Mouse (Mus musculus): ENCODE results near the gene Kcng3. TPM values are rescaled to one million over a fixed set of nuclear protein-coding genes. Genes with fewer than 3 reads are reported as not detected.

Kcng3 gene
- 1 to 10 TPM; 8.1 to 8.2 TPM for total RNA-seq (2021)
- long read RNA-seq, experiment 1, partial matches to known transcripts, result 0 of 2 reads
- long read RNA-seq, experiment 1, other reads (novel, unspliced or antisense), result 1 of 2 reads
- long read RNA-seq, experiment 2, result 0 reads

DNA sequence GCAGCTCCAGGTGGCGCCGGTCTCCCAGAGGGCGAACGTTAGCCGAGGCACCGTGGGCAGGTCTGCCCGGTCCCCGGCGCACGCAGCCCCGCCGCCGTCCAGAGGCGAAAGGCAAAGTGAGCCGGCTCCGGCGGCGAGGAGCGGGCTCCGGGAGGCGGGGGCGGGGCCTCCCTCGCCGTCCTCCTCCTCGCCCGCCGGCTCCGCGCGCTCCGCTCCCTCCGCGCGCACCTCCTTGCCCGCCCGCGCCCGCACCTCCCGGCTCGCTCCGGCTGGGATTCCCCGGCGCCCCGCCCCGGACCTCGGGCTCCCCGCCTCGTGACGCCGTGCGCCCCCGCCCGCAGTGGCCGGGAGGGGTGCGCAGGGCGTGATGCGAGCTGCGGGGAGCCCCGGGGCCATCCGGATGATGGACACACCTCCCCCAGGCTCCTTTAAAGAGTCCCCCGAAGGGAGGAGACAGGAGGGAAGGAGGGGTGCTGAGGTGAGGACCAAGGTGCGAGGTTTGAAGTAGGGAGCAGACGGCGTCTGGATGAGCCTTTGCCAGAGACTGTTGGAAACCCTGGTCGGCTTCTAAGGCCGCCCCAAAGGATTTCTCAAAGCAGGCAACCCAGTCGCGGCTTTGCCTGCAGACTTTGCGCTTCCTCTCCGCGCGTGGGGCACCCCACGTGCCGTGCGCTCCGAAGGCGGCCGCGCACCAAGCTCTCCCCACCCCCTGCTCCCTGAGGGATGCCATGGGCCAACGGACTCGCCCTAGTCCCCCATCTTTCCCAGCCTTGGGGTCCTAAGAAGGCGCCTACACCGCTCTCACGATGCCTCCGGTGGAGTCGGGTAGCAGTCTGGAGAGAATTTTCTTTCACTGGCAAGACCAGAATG, at the start of gene Kcng3:
Gene Kcng3 (minus strand): TSS at position 113 of the 870 bp plus-strand sequence.
- intact Hi-C loops (cut with DNase I), result loop anchor here (2.0 to 5.0 kb wide), 2 partner anchors 219 to 360 kb away; no protein-coding TSS in a partner anchor
- peak; percentile 27 to 43 for DNase-seq (ENCODE audit: low spot score in 2 of 2)

DNA sequence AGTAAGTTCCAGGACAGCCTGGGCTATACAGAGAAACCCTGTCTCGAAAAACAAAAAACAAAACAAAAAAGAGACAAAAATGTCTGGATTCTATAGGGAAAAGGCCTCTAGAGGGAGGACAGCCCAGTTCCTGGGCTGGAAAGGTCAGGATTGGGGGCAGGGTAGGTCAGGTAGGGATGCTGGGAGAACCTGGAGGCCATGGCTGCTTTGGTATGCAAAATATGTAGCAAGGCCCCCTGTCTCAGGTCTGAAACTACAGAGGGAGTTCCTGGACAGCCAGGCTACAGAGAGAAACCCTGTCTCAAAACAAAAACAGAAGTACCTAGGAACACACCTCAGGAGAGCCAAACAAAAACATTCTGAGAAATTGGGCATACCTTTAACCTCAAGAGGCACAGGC, 45.7 kb upstream of the Kcng3 start:
- DNase-seq (ENCODE audit: low spot score in 2 of 2), result no peak
- intact Hi-C loops (cut with DNase I), result no loop called here

DNA sequence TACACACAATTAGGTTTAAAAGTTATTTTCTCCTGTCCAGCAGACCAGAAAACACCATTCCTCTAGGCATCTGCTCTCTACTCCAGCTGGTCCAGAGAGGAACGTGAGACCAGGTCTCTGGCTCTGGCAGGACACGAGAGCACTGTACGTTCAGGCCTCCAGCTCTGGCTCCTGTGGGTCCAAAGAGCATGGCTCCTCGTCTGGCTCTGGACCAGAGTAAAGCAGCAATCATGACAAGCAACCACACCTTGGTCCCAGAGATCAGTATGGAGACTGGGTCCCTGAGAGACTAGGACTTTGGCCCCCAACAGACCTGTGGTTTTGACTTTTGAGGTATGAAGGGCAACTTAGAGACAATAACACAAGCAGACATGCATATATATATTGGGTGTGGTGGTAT, 41.0 kb upstream of the Kcng3 start:
- no peak for DNase-seq (ENCODE audit: low spot score in 2 of 2)
- intact Hi-C loops (cut with DNase I), result no loop called here

DNA sequence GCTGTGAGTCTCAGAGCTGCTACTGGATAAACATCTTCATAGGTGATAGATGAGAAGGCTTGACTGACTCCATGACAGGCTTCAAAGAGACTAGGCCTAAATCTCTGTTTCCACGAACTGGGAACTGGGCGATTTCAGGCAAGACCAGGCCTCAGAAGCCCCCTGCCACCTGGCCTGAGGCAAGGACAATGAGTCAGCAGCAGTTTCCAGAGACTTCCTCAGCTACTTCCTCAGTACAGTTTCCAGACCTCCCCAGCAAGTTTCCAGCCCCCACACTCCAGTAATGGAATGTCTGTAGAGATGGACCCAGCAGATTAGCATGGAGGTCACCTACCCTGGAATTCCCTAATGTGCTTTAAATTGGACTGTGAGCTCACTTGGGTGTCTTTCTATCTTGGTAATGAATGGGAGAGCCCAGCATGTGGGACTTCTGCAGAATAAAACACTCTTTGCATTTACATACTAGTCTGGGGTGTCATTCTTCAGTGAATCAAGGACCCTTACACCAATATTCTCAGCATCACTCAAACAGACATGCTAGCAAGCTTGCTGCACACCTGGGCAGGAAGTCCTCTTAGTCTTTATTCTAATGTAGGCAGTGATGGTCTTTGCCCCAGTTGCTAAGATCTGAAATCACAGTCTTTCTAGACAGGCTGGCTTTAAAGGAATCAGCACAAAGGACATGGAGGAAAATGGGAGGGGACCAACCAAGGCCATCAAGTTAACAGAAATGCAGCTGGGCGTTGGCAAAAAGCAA, 36.4 kb upstream of the Kcng3 start:
- intact Hi-C loops (cut with DNase I), result no loop called here
- no peak for DNase-seq (ENCODE audit: low spot score in 2 of 2)

DNA sequence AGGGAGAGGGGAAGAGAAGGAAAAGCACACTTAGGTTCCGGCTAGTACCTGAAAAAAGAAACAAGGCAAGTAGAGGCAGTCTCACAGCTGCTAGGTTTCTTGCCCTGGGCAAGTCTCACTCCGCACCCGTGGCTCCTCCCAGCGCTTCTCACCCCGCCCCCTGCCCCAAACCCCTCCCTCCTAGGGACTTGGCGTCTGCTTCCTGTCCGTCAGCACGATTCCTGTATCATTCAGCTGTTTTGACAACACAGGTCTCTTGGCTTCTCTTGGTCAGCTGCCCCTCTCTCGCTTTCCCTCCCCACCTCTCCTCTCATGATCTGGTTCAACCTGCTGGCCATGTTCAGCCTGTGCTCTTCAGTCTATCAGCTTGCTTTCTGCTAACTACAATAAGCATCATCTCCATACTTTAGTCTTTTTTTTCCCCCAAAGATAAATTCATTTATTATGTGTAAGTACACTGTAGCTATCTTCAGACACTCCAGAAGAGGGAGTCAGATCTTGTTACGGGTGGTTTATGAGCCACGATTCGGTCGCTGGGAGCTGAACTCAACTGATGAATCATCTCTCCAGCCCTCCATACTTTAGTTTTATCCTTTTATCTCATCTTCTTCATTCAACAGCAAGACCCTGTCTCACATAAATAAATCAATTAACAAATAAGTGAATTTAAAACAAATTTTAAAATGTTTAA, 35.0 kb upstream of the Kcng3 start:
- no peak for DNase-seq (ENCODE audit: low spot score in 2 of 2)
- intact Hi-C loops (cut with DNase I), result no loop called here

DNA sequence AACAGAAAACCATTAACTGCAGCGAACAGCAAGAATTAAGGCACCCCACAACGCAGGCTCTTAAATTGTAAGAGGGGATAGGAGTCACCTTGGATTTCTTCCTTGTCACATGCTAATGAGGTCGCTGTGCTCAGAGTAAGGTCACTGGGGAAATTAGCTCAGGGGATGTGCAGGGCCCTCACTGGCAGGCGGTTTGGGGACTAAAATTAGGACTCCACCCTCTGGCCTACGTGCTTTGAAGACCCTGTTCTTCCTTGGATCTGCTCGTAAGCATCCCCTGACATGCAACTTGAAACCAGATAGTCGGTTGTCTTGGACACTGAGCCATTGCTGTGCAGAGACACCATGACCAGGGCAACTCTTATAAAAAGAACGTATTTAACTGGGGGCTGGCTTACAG, 33.1 kb upstream of the Kcng3 start:
- no peak for DNase-seq (ENCODE audit: low spot score in 2 of 2)
- intact Hi-C loops (cut with DNase I), result no loop called here

DNA sequence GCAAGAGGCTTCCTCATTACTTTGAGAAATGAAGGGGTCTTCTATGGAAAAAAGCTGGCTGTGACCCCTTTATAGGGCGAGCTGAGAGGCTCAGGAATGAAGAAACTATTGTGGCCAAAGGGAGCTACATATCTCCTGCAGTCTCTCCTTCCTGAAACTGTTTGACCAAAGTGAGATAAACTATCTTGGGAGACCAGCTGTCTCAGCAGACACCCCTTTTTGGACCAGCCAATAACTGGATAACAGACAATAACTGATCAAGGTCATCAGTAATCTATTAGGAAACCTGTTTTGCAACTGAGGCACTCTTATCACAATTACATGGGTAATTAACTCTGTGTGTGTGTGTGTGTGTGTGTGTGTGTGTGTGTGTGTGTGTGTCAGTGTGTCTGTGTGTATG, 27.2 kb upstream of the Kcng3 start:
- no peak for DNase-seq (ENCODE audit: low spot score in 2 of 2)
- intact Hi-C loops (cut with DNase I), result no loop called here

- DNase-seq (ENCODE audit: low spot score in 2 of 2), result no peak
These were observed 25.7 kb upstream of the Kcng3 start for GRCm38 (mm10) chr17:83657375-83657774.

DNA sequence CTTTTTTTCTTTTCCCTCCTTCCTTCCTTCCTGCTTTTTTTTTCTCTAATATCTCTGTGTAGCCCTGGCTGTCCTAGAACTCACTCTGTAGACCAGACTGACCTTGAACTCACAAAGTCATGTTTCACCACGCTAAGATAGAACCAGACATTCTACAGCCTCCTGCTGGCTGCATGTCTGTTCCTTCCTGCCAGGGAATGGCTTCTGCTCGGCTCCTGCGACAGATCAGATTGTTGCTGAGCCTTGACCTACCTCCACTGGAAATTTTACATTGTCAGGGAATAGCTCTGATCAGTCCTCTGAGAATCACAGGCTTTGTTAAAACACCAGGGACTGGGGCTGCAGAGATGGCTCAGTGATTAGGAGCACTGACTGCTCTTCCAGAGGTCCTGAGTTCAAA, 24.0 kb upstream of the Kcng3 start:
- no peak for DNase-seq (ENCODE audit: low spot score in 2 of 2)
- intact Hi-C loops (cut with DNase I), result no loop called here

More at GRCm38 (mm10) chr17:83657375-83657774, 25.7 kb upstream of the Kcng3 start:
- intact Hi-C loops (cut with DNase I), result no loop called here

DNA sequence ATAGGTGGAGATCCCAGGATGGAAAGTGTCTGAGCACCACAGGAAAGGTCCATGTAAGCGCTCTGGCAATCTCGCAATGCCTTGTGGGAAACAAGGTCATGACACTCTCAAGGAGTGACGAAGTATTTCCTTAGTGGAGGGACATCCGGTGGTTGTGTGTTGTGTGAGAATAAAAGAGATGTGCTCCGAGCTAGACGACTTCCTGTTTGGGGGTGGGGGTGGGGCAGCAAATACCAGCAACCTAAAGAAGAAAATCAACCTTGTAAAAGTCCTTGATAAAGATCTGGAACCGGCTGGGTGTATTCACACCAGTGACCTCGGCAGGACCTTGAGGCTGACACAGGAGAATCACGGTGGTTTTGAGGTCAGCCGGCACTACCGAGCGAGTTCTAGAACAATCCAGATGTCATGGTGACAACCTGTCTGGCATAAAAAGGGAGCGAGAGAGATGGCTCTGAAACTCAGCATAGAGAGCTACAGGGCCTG, 23.0 kb upstream of the Kcng3 start:
- intact Hi-C loops (cut with DNase I), result no loop called here

DNA sequence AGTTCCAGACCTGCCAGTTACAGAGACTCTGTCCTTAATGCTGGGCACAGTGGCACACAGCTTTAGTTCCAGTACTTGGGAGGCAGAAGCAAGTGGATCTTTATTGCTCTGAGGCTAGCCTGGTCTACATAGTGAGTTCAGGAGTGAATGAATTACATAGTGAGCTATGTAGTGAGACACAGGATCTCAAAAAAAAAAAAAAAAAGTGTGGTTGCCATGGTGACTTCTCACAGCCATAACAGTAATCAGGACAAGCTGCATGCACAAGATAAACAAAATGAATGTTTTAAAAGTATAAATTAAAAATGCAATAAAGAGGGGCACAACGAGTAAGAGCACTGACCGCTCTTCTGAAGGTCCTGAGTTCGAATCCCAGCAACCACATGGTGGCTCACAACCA, 21.9 kb upstream of the Kcng3 start:
- DNase-seq (ENCODE audit: low spot score in 2 of 2), result no peak

More for the DNA sequence above, 23.0 kb upstream of the Kcng3 start:
- no peak for DNase-seq (ENCODE audit: low spot score in 2 of 2)

GRCm38 (mm10) chr17:83650932-83651682, 19.4 kb upstream of the Kcng3 start:
- intact Hi-C loops (cut with DNase I), result no loop called here
- no peak for DNase-seq (ENCODE audit: low spot score in 2 of 2)

More for the DNA sequence above, 21.9 kb upstream of the Kcng3 start:
- intact Hi-C loops (cut with DNase I), result no loop called here

DNA sequence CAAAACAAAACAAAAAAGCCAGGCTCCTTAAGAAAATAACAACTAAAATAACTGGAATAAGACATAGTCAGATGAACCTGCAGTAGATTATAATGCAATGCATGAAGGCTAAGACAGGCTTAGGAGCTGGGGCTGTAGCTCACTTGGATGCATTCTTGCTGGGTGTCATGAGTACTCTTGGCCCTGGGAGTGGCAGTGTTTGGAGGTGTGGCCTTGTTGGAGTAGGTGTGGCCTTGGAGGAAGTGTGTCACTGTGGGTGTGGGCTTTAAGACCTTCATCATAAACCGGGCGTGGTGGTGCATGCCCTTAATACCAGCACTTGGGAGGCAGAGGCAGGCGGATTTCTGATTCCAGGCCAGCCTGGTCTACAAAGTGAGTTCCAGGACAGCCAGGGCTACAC, 18.3 kb upstream of the Kcng3 start:
- intact Hi-C loops (cut with DNase I), result no loop called here
- no peak for DNase-seq (ENCODE audit: low spot score in 2 of 2)

GRCm38 (mm10) chr17:83647413-83647812, 15.7 kb upstream of the Kcng3 start:
- DNase-seq (ENCODE audit: low spot score in 2 of 2), result no peak
- intact Hi-C loops (cut with DNase I), result no loop called here

DNA sequence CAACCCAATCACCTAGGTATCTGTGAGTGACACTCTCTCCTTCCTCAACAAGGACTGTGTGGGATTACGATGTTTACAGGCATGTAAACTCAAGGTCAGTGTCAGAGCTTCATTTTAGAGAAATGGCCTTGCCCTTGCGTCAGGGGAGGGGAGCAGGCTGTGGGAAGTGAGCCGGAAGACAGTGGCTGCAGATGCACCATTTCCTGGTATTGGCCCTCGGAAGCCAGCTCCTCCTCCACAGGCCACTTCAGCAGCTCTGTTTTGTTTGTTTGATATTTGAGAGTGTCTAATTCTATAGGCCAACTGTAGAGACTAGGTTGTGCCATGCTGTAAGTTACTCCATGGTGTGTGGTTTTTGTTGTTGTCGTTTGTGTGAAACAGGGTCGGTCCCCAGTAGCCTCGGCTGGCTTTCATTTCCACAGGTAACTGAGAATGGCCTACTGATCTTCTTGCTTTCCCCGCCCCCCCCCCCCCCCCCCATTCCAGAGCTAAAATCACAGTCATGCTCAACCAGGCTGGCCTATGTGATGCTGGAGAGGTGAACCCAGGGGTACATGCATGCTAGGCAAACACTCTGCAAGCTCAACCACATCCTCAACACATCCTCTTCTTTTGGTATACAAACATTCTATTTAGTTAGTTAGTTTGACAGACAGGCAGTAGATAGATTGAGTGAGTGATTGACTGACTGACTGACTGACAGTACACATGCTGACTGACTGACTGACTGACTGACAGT, 14.9 kb upstream of the Kcng3 start:
- intact Hi-C loops (cut with DNase I), result no loop called here
- no peak for DNase-seq (ENCODE audit: low spot score in 2 of 2)

DNA sequence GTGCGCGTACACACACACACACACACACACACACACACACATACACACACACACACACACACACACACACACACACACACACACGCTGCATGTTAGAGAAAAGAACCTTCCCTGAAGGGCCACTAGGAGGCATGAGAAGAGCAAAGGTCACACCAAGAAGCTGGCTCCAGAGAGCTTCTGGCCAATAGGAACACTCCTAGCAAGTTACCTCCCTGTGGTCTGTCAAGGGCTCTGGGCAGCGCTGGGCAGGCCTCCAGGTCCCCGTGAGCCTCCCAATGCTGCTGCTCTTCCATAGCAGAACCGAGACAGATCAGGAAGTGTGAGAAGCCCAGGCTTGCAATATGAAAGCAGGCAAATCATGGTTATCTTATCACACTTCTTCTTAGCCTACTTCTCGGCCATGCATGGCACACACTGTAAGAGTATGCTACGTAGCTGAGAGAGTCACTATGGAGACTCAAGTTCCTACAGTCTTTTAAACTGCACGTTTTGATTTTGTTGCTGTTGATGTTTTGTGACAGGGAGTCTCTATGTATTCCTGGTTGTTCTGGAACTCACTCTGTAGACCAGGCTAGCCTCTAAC, 13.6 kb upstream of the Kcng3 start:
- no peak for DNase-seq (ENCODE audit: low spot score in 2 of 2)
- intact Hi-C loops (cut with DNase I), result no loop called here

- intact Hi-C loops (cut with DNase I), result no loop called here
- DNase-seq (ENCODE audit: low spot score in 2 of 2), result peak in 1 of 2 experiments; percentile 23
These were observed 5.7 kb upstream of the Kcng3 start for GRCm38 (mm10) chr17:83637393-83637792.

GRCm38 (mm10) chr17:83636443-83636842, 4.7 kb upstream of the Kcng3 start:
- intact Hi-C loops (cut with DNase I), result no loop called here
- DNase-seq (ENCODE audit: low spot score in 2 of 2), result no peak
